Mouse (Mus musculus) liver, embryonic 11.5 days (tissue): ENCODE measurements around the gene Grik3. TPM values are rescaled to one million over a fixed set of nuclear protein-coding genes. Genes with fewer than 3 reads are reported as not detected.

Experiments used
- ATAC-seq: fragments of 200-750 bp; cut with Nextera tagmentation; replicated peaks from 2 replicates; pipeline ENCODE4 v1.8.0; 2017; ENCODE audit warnings: moderate number of reproducible peaks, mild to moderate bottlenecking, moderate TSS enrichment, moderate library complexity; ENCODE audit not compliant: low FRiP score
- DNase-seq: peaks from one replicate; pipeline ENCODE4 v3.0.0-alpha.2; 2017; ENCODE audit warnings: low spot score
- H3K27ac ChIP-seq: fragments of 300-500 bp; sonication (generic); 2 replicates; pipeline ENCODE4 v1.5.1; 2014; ENCODE audit warnings: mild to moderate bottlenecking, low read depth, low read length, control low read depth
- H3K27me3 ChIP-seq: fragments of 300-500 bp; sonication (generic); replicated peaks from 2 replicates; pipeline ENCODE4 v1.6.1; 2014; ENCODE audit warnings: low read length, mixed read lengths; ENCODE audit not compliant: control insufficient read depth, insufficient read depth
- H3K36me3 ChIP-seq: fragments of 300-500 bp; sonication (generic); 2 replicates; pipeline ENCODE4 v1.6.1; 2014; ENCODE audit warnings: mild to moderate bottlenecking, low read length, moderate library complexity, mixed read lengths; ENCODE audit not compliant: control insufficient read depth, insufficient read depth
- H3K4me1 ChIP-seq: fragments of 300-500 bp; sonication (generic); replicated peaks from 2 replicates; pipeline ENCODE4 v1.6.1; 2014; ENCODE audit warnings: low read length, mixed read lengths; ENCODE audit not compliant: control insufficient read depth, insufficient read depth
- H3K4me2 ChIP-seq: fragments of 300-500 bp; sonication (generic); 2 replicates; pipeline ENCODE4 v1.6.1; 2014; ENCODE audit warnings: mild to moderate bottlenecking, control low read depth, moderate library complexity
- H3K4me3 ChIP-seq: fragments of 300-500 bp; sonication (generic); 2 replicates; pipeline ENCODE4 v1.5.1; 2014; ENCODE audit warnings: low read depth, low read length, control low read depth
- H3K9ac ChIP-seq: fragments of 300-500 bp; sonication (generic); 2 replicates; pipeline ENCODE4 v1.6.1; 2014; ENCODE audit warnings: low read depth, low read length, control low read depth
- H3K9me3 ChIP-seq: fragments of 300-500 bp; sonication (generic); 2 replicates; pipeline ENCODE4 v1.6.1; 2016; ENCODE audit warnings: low read length, inconsistent platforms, mixed read lengths; ENCODE audit not compliant: control insufficient read depth
- WGBS: fragments of 180-500 bp; shearing (Covaris S2); extraction: QIAGEN DNeasy Blood & Tissue Kit; methylation state at CpG from one replicate; pipeline ENCODE4 v1.1.7; 2014; 5-methylcytosine and 5-hydroxymethylcytosine counted together
- polyA plus RNA-seq: library from polyadenylated mRNA; unstranded; fragments of >200 nt; fragmentation: Nextera tagmentation; extraction: Ambion mirVana; gene quantifications from 2 replicates; pipeline ENCODE4 v1.2.1, GENCODE M21; 2014

The Grik3 gene
- polyA plus RNA-seq, 1 experiment from 2014 or later: 0.01 TPM

- 65% methylated on average over 5 of the region's 5 CpGs for WGBS
- no peak for ATAC-seq
- no peaks in the 10 kb centered on the region for H3K9me3 ChIP-seq
- no peaks in the 10 kb centered on the region for H3K4me1 ChIP-seq
- no peak overlapping the region for H3K9ac ChIP-seq
- no peaks in the 10 kb centered on the region for H3K27me3 ChIP-seq
- no peak overlapping the region for H3K4me2 ChIP-seq
- H3K27ac ChIP-seq: no peak overlapping the region
- no peak overlapping the region for H3K4me3 ChIP-seq
- no peak for DNase-seq
- H3K36me3 ChIP-seq: no peaks in the 10 kb centered on the region
Measured at GRCm38 (mm10) chr4:125526425-125526824, 35.9 kb downstream of the Grik3 start.

- Histone ChIP-seq H3K4me2 (no peak overlapping the region), H3K36me3 (no peaks in the 10 kb centered on the region), H3K9me3 (no peaks in the 10 kb centered on the region), H3K9ac (no peak overlapping the region), H3K27me3 (peaks cover 26% of the 10 kb centered on the region), H3K4me1 (no peaks in the 10 kb centered on the region), H3K4me3 (no peak overlapping the region), H3K27ac (no peak overlapping the region)
- ATAC-seq (no peak), DNase-seq (no peak)
- 38% methylated on average over 9 of the region's 9 CpGs for WGBS
Measured at GRCm38 (mm10) chr4:125533965-125534364, 43.5 kb downstream of the Grik3 start.

- ATAC-seq (no peak), DNase-seq (no peak)
- no peaks in the 10 kb centered on the region for H3K9me3 ChIP-seq
- 8% methylated on average over 8 of the region's 8 CpGs for WGBS
- H3K36me3 ChIP-seq: no peaks in the 10 kb centered on the region
- no peak overlapping the region for H3K4me2 ChIP-seq
- peaks cover 26% of the 10 kb centered on the region for H3K27me3 ChIP-seq
- no peak overlapping the region for H3K4me3 ChIP-seq
- no peak overlapping the region for H3K9ac ChIP-seq
- H3K27ac ChIP-seq: no peak overlapping the region
- no peaks in the 10 kb centered on the region for H3K4me1 ChIP-seq
Measured at GRCm38 (mm10) chr4:125534449-125534848, 43.9 kb downstream of the Grik3 start.

GRCm38 (mm10) chr4:125534991-125535401, 44.5 kb downstream of the Grik3 start:
- no peaks in the 10 kb centered on the region for H3K4me1 ChIP-seq
- peaks cover 26% of the 10 kb centered on the region for H3K27me3 ChIP-seq
- WGBS: 20% methylated on average over 11 of the region's 11 CpGs
- H3K36me3 ChIP-seq: no peaks in the 10 kb centered on the region
- H3K27ac ChIP-seq: no peak overlapping the region
- ATAC-seq: no peak
- no peaks in the 10 kb centered on the region for H3K9me3 ChIP-seq
- H3K4me3 ChIP-seq: no peak overlapping the region
- no peak overlapping the region for H3K4me2 ChIP-seq
- no peak overlapping the region for H3K9ac ChIP-seq
- DNase-seq: no peak

GRCm38 (mm10) chr4:125535465-125535864, 45.0 kb downstream of the Grik3 start:
- H3K27ac ChIP-seq: no peak overlapping the region
- H3K4me3 ChIP-seq: no peak overlapping the region
- no peak for DNase-seq
- no peaks in the 10 kb centered on the region for H3K36me3 ChIP-seq
- no peaks in the 10 kb centered on the region for H3K9me3 ChIP-seq
- no peak overlapping the region for H3K9ac ChIP-seq
- no peak for ATAC-seq
- H3K4me2 ChIP-seq: no peak overlapping the region
- H3K4me1 ChIP-seq: no peaks in the 10 kb centered on the region
- 18% methylated on average over 7 of the region's 7 CpGs for WGBS
- peaks cover 26% of the 10 kb centered on the region for H3K27me3 ChIP-seq

- H3K4me2 ChIP-seq: no peak overlapping the region
- H3K4me3 ChIP-seq: no peak overlapping the region
- ATAC-seq (no peak), DNase-seq (no peak)
- no peaks in the 10 kb centered on the region for H3K36me3 ChIP-seq
- H3K9ac ChIP-seq: no peak overlapping the region
- no peaks in the 10 kb centered on the region for H3K4me1 ChIP-seq
- WGBS: 38% methylated on average over 3 of the region's 4 CpGs
- no peaks in the 10 kb centered on the region for H3K9me3 ChIP-seq
- H3K27me3 ChIP-seq: peaks cover 26% of the 10 kb centered on the region
- no peak overlapping the region for H3K27ac ChIP-seq
Measured at GRCm38 (mm10) chr4:125535977-125536376, 45.5 kb downstream of the Grik3 start.

- DNase-seq: no peak
- Histone ChIP-seq H3K9me3 (no peaks in the 10 kb centered on the region), H3K27ac (no peak overlapping the region), H3K4me3 (no peak overlapping the region), H3K36me3 (no peaks in the 10 kb centered on the region), H3K9ac (no peak overlapping the region), H3K4me2 (no peak overlapping the region), H3K27me3 (peaks cover 23% of the 10 kb centered on the region), H3K4me1 (no peaks in the 10 kb centered on the region)
- no peak for ATAC-seq
- 13% methylated on average over 3 of the region's 3 CpGs for WGBS
Measured at GRCm38 (mm10) chr4:125538301-125538965, 47.9 kb downstream of the Grik3 start.

- Histone ChIP-seq H3K9ac (no peak overlapping the region), H3K27me3 (peaks cover 11% of the 10 kb centered on the region), H3K4me3 (no peak overlapping the region), H3K9me3 (no peaks in the 10 kb centered on the region), H3K4me1 (no peaks in the 10 kb centered on the region), H3K36me3 (no peaks in the 10 kb centered on the region), H3K4me2 (no peak overlapping the region), H3K27ac (no peak overlapping the region)
- DNase-seq: no peak
- no peak for ATAC-seq
- 82% methylated on average over 9 of the region's 9 CpGs for WGBS
Measured at GRCm38 (mm10) chr4:125539617-125540016, 49.1 kb downstream of the Grik3 start.

GRCm38 (mm10) chr4:125543171-125543570, 52.7 kb downstream of the Grik3 start:
- Histone ChIP-seq H3K9ac (no peak overlapping the region), H3K4me2 (no peak overlapping the region)
- whole genome bisulfite sequencing: 81% methylated on average over 5 of the region's 5 CpGs

More at GRCm38 (mm10) chr4:125543171-125543570, 52.7 kb downstream of the Grik3 start:
- DNase-seq (no peak), ATAC-seq (no peak)
- Histone ChIP-seq H3K27me3 (no peaks in the 10 kb centered on the region; the same call in 1 of the 2 replicates), H3K27ac (no peak overlapping the region), H3K4me3 (no peak overlapping the region), H3K9me3 (no peaks in the 10 kb centered on the region), H3K4me1 (no peaks in the 10 kb centered on the region), H3K36me3 (no peaks in the 10 kb centered on the region)
